Mouse (Mus musculus) brain, embryonic 14.5 days (tissue): ENCODE data around the gene Gm3625.

Experiments
- CTCF ChIP-seq: fragments of 200-500 bp; IDR thresholded peaks from 2 replicates; pipeline ENCODE4 v1.5.1; 2012; ENCODE audit warnings: inconsistent platforms, mild to moderate bottlenecking, moderate library complexity, borderline replicate concordance; ENCODE audit not compliant: insufficient read depth, insufficient read length; ENCODE audit errors: extremely low read depth
- POLR2A ChIP-seq: fragments of 200-500 bp; IDR thresholded peaks from 2 replicates; pipeline ENCODE4 v1.6.1; 2012; ENCODE audit warnings: mild to moderate bottlenecking, inconsistent platforms, borderline replicate concordance; ENCODE audit not compliant: poor library complexity, insufficient read depth, insufficient read length, severe bottlenecking; ENCODE audit errors: extremely low read depth

- TF ChIP-seq POLR2A (no peak), CTCF (no peak)
Observed at GRCm38 (mm10) chr12:4598666-4599428, 6.1 kb upstream of the Gm3625 start.
